Mouse (Mus musculus) right cerebral cortex, adult 18-20 months (tissue): ENCODE data around the gene Olfr1317.

Experiments used
- DNase-seq: peaks from one replicate; pipeline ENCODE4 v3.0.0; 2022; ENCODE audit warnings: mixed read lengths

Olfr1317 gene

DNA sequence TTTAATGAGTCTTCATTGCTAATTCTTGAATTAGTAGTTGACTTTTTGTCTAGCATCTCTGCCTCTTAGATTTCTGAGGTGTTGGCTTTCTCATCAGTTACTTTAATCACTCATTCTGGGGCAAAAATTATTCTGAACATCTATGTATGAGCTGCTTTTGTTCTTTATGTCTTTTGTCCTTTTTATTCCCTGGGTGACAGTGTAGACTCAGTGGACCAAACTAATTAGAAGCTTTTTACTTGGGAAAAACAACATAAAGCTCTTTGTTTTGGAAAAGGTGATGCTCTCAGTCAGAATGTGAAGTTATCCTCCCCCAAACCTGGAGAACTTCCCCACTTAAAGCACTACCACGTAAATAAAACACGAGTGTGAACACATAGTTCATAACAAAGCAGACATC is at the start of gene Olfr1317:
Gene Olfr1317 (plus strand): TSS at position 301 of the 400 bp plus-strand sequence.
- DNase-seq = no peak

DNA sequence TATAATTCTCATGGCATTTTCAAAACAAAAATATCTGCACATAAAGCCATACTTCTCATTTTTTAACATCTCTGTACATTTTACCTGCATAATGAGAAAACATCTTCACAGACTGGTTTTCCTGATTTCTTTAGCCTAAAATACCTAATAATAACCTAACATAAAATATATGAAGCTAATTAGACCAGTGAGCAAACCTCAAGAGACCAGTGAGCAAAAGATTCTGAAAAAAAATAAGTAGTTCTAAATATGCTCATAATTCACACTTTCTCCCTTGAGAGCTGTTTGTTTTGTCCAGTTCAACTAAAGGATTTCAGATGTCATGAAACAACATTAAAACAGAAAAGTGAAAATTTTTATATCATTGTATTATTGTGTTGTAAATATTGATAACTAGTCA is 43.4 kb upstream of the Olfr1317 start, which contains the start of gene Olfr1314:
Gene Olfr1314 (minus strand): TSS at position 101 of the 400 bp plus-strand sequence.
- no peak for DNase-seq

DNA sequence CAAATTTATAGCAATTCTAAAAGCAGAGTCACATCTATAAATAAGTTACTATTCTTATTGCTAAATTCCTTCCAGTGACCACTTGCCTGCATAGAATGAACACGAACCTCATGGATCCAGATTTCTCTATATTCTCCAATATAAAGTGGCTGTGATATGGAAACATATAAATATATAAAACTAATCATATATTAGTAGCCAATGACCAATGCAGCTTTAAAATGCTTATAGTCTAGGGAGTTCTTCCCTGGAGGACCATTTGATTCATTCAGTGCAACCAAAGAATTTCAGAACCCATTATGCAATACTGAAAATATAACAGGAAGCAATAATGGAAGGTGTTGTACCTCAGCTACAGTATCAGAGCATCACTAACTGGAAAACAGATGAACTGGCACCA is 24.8 kb upstream of the Olfr1317 start, which contains the start of gene Olfr1315-ps1:
Gene Olfr1315-ps1 (minus strand): TSS at position 101 of the 400 bp plus-strand sequence.
- no peak for DNase-seq

DNA sequence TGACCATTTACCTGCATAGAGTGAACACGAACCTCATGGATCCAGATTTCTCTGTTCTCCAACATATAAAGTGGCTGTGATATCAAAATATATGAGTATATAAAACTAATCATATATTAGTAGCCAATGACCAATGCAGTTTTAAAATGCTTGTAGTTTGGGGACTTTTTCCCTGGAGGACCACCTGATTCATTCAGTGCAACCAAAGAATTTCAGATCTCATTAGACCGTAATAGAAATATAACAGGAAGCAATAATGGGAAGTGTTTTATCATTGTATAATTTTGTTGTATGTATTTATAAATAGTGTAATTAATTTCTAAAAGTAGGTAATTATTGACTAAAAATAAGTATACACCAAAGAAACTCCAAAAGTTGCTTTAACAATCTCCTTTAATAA is 5.3 kb upstream of the Olfr1317 start, which contains the start of gene Olfr1316:
Gene Olfr1316 (minus strand): TSS at position 101 of the 400 bp plus-strand sequence.
- DNase-seq = no peak

DNA sequence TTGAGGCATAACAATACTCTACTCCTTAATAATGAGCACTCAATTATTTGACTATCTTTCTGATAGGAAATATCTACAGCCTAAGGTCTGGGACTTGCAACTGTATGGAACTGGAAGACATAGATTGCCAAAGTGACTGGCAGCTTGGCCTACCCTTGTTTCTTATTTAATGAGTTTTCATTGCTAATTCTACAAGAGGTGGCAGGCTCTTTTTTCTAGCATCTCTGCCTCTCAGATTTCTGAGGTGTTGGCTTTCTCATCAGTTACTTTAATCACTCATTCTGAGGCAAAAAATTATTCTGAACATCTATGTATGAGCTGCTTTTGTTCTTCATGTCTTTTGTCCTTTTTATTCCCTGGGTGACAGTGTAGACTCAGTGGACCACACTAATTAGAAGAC is 13.8 kb downstream of the Olfr1317 start, which contains the start of gene Olfr1318:
Gene Olfr1318 (plus strand): TSS at position 301 of the 400 bp plus-strand sequence.
- DNase-seq = no peak
